Mouse (Mus musculus) colon, adult 2 months (tissue): Measurements from ENCODE around the gene Prrt2. TPM values are rescaled to one million over a fixed set of nuclear protein-coding genes. Genes with fewer than 3 reads are reported as not detected.

Experiments
- polyA plus RNA-seq: library from polyadenylated mRNA; depleted of rRNA; stranded (reverse); fragments of >200 nt; gene quantifications from 2 replicates; pipeline ENCODE4 v1.2.3, GENCODE M21; 2012; rRNA removed

Gene Prrt2
- 7.0 and 8.9 TPM in 2 replicates for polyA plus RNA-seq

DNA sequence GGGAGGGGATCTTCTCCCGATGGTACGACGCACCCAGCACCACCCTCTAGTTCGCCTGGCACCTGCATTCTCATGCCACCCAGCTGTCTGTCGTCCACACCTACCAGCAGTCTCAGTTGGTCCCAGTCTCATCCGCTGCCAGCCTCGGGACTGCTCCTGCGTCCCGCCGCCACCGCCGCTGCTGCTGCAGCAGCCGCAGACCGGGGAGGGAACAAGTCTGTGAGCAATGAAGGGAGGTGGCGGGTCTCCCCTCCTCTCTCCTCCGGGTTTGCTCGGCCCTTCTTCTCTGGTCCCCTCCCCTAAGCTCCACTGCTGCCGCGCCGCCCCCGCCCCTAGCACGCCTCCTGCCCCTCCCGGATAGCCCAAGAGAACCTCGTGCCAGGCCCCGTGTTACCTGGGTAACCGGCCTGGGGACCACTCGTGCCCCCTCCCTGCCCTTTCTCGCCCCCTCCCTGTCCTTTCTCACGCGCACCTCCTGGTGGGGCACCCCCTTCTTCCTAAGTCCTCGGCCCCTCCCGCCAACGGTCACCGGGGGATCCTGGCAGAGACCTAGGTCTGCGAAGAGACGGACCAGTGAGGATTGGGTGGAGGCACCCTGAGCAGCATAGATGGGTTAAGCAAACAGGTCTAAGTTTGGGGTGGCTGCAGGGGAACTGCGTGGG, at the start of gene Prrt2, which contains the start of gene Gm42742:
Gene Prrt2 (minus strand): TSS at position 311 of the 662 bp plus-strand sequence.
Gene Gm42742 (minus strand): TSS at position 197 of the 662 bp plus-strand sequence.

DNA sequence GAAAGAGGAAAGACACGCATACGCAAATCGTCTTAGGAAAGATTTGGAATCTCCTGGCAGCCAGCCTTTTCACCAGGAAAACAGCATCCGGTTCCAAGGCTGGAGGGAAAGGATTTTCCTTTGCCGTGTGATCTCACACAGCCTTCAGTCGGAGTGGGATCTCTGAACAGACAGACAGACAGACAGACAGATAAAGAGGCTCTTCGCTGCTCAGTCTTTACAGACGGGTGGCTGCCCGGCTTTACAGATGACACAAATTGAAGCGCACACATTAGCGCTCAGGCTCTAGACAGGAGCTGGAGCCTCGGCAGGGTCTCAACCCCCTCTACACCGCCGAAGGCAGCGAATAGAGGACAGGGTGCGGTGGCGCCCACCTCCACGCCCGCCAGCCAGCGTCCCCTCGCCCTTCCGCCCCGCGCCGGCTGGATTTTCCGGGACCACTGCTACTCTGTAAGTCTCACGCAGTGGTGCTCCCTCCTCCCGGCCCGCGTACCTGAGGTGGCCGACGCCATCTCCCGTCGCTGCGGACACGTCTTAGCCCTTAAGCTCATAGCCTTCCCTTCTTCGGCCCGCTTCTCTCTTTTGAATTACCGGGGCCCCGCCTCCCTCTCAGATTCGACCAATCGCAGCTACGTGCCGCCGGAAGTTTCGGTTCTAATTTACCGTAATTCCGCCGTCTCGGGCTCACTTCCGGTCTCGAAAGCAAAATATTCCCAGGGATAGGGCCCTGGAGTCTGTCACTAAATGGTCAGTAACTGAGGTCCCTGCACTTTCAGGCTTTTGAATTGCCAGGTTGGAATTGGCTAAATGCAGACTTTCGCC, 21.1 kb upstream of the Prrt2 start, which contains the start of gene Kif22:
Gene Kif22 (minus strand): TSS at position 621 of the 822 bp plus-strand sequence.

GRCm38 (mm10) chr7:127026984-127027726, 6.1 kb upstream of the Prrt2 start, which contains the start of gene Maz:
TSS of gene Maz (minus strand) at chr7:127027037.

DNA sequence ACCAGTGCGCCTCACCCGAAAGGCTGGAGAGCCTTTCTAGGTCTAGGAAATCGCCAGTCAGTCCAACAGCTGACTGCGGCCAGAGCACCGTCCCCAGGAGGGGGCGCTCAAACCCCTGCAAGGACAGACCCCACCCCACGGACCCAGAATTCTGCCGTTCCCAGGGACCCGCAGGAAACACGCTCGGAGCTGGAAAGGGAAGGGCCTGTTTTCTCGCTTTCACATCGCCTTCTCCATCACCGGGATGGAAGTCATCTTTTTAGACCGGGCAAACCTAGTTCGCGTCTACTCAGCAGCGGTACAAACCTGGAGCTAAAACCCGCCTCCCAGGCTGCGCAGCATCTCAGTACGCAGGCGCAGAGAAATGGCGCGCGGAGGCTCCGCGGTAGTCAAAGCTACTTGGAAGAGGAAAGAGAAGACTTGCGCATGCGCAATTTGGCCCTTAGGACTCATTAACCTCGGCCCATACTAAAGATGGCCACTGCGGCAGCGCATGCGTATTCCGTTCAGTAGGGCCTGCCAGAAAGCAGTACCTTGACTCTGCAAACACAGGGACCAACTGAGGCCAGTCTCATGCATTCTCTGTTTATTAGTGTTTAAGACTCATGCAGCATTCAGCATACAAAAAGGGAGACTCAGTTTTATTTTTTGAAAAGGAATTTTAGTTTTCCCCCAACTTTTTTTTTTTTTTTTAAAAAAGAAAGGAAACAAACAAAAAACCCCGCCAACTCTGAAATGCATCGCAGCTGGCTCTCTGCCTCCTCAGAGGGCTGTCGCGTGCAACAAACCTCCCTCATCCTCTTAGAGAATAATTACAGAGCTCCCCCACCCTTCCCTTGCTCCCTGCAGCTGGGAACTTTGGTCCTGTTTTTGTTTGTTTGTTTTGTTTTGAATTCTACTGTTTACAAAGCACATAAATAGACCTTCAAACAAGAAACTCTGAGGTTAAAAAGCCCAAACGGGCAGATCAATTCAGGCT, 3.8 kb downstream of the Prrt2 start, which contains the start of gene Pagr1a:
Gene Pagr1a (minus strand): TSS at position 382 of the 979 bp plus-strand sequence.

GRCm38 (mm10) chr7:127016481-127016485, 4.7 kb downstream of the Prrt2 start, which contains the start of gene Pagr1b:
TSS of gene Pagr1b (minus strand) at chr7:127016484.

DNA sequence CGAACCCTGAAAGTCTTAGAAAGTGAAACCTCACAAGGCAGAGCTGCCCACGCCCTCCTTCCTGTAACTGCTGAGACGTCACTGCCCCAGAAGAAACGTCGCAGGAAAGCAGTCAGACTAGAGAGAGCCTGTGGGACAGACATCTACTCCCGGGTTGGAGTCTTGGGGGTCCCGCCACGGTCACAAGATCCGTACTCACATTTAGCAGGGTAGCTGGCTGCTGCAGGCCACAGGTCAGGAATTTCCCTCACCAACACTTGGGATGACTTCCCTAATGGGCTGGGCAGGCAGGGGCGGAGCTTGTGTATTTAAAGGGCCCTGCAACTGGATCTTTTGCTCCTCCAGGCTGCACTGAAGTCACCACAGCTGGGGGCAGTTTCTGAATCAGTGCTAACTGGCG, 6.7 kb downstream of the Prrt2 start, which contains the start of gene Mvp:
Gene Mvp (minus strand): TSS at position 302 of the 400 bp plus-strand sequence.

GRCm38 (mm10) chr7:126975950-126976866, 44.8 kb downstream of the Prrt2 start, which contains the start of gene Cdiptos:
TSS of gene Cdiptos (minus strand) at chr7:126976098.

GRCm38 (mm10) chr7:126975893-126975949, 45.3 kb downstream of the Prrt2 start, which contains the start of gene Cdipt:
TSS of gene Cdipt (plus strand) at chr7:126975914.

Other genes starting within 250 kb of the Prrt2 start
- gene Ypel3, start 244.3 kb downstream of the Prrt2 start, polyA plus RNA-seq, result 414 and 445 TPM in 2 replicates
- gene Tbx6, start 239.7 kb downstream of the Prrt2 start, polyA plus RNA-seq, result 4.6 and 5.0 TPM in 2 replicates
- 190 and 210 TPM in 2 replicates for gene Ppp4c, start 228.7 kb downstream of the Prrt2 start, polyA plus RNA-seq
- 2.6 and 3.6 TPM in 2 replicates for gene Fam57b, start 223.5 kb downstream of the Prrt2 start, polyA plus RNA-seq
- gene 4930451I11Rik, start 189.6 kb downstream of the Prrt2 start, polyA plus RNA-seq, result not detected in 2 replicates
- not detected in 2 replicates for gene Doc2a, start 173.8 kb downstream of the Prrt2 start, polyA plus RNA-seq
- gene Hirip3, start 159.2 kb downstream of the Prrt2 start, polyA plus RNA-seq, result 6.8 and 9.7 TPM in 2 replicates
- gene Ino80e, start 158.8 kb downstream of the Prrt2 start, polyA plus RNA-seq, result 53.1 and 56.0 TPM in 2 replicates
- 99.3 and 107 TPM in 2 replicates for gene Taok2, start 136.5 kb downstream of the Prrt2 start, polyA plus RNA-seq
- 109 and 125 TPM in 2 replicates for gene Tmem219, start 98.3 kb downstream of the Prrt2 start, polyA plus RNA-seq
- 15.5 and 21.3 TPM in 2 replicates for gene Kctd13, start 92.3 kb downstream of the Prrt2 start, polyA plus RNA-seq
- gene Asphd1, start 71.6 kb downstream of the Prrt2 start, polyA plus RNA-seq, result 0.51 and 0.92 TPM in 2 replicates
- gene Sez6l2, start 70.6 kb downstream of the Prrt2 start, polyA plus RNA-seq, result 5.1 and 5.3 TPM in 2 replicates
- 248 and 339 TPM in 2 replicates for gene Cdipt, start 45.3 kb downstream of the Prrt2 start, polyA plus RNA-seq
- gene Cdiptos, start 45.1 kb downstream of the Prrt2 start, polyA plus RNA-seq, result 0.65 and 0.88 TPM in 2 replicates
- gene Mvp, start 6.6 kb downstream of the Prrt2 start, polyA plus RNA-seq, result 270 and 280 TPM in 2 replicates
- gene Pagr1b, start 4.7 kb downstream of the Prrt2 start, polyA plus RNA-seq, result 3.0 and 4.5 TPM in 2 replicates
- gene Pagr1a, start 3.9 kb downstream of the Prrt2 start, polyA plus RNA-seq, result 0.86 and 12.8 TPM in 2 replicates
- gene Gm42742, start 114 bp downstream of the Prrt2 start, polyA plus RNA-seq, result 35.5 and 40.3 TPM in 2 replicates
- 182 and 234 TPM in 2 replicates for gene Maz, start 5.8 kb upstream of the Prrt2 start, polyA plus RNA-seq
- 6.3 and 6.9 TPM in 2 replicates for gene Kif22, start 21.3 kb upstream of the Prrt2 start, polyA plus RNA-seq
- gene Zg16, start 66.1 kb upstream of the Prrt2 start, polyA plus RNA-seq, result 4,054 and 4,768 TPM in 2 replicates
- gene AI467606, start 70.1 kb upstream of the Prrt2 start, polyA plus RNA-seq, result 21.2 and 21.4 TPM in 2 replicates
- 0.65 and 0.79 TPM in 2 replicates for gene Qprt, start 101.0 kb upstream of the Prrt2 start, polyA plus RNA-seq
- 1.9 and 2.2 TPM in 2 replicates for gene Spn, start 116.6 kb upstream of the Prrt2 start, polyA plus RNA-seq
- 17.7 and 20.8 TPM in 2 replicates for gene Cd2bp2, start 174.8 kb upstream of the Prrt2 start, polyA plus RNA-seq
- gene Tbc1d10b, start 187.3 kb upstream of the Prrt2 start, polyA plus RNA-seq, result 36.0 and 42.8 TPM in 2 replicates
- gene Mylpf, start 187.7 kb upstream of the Prrt2 start, polyA plus RNA-seq, result 0.43 and 0.79 TPM in 2 replicates
- 12.1 and 13.0 TPM in 2 replicates for gene Zfp553, start 211.8 kb upstream of the Prrt2 start, polyA plus RNA-seq
- gene Sept1, start 211.9 kb upstream of the Prrt2 start, polyA plus RNA-seq, result 14.1 and 15.4 TPM in 2 replicates
- gene Zfp771, start 223.1 kb upstream of the Prrt2 start, polyA plus RNA-seq, result 99.4 and 116 TPM in 2 replicates
- gene Dctpp1, start 239.5 kb upstream of the Prrt2 start, polyA plus RNA-seq, result 67.0 and 72.9 TPM in 2 replicates